Mouse (Mus musculus): ENCODE results near the gene Slc36a2. TPM values are rescaled to one million over a fixed set of nuclear protein-coding genes. Genes with fewer than 3 reads are reported as not detected.

Gene Slc36a2
- polyA plus RNA-seq, 1 experiment from 2014 or later = 0.10 TPM

GRCm38 (mm10) chr11:55151608-55152007 lies 33.3 kb downstream of the Slc36a2 start, which contains the start of gene Slc36a3:
Gene Slc36a3 (minus strand): TSS chr11:55151708.
- 81% methylated on average over 3 of the region's 3 CpGs for WGBS
- no peaks in the 10 kb centered on the region for H3K27me3 ChIP-seq (ENCODE audit: control insufficient read depth, insufficient read depth, low read length)
- no peak within 1 kb of the TSS for H3K4me2 ChIP-seq (replicated peaks; ENCODE audit: low read depth)
- no peak within 1 kb of the TSS for H3K4me3 ChIP-seq (ENCODE audit: low read depth, low read length)
- no peaks in the 10 kb centered on the region for H3K4me1 ChIP-seq (replicated peaks; ENCODE audit: control insufficient read depth, insufficient read depth)
- ATAC-seq (ENCODE audit: low FRiP score, low TSS enrichment) (no peak), DNase-seq (ENCODE audit: low spot score) (no peak)
- no peaks in the 10 kb centered on the region for H3K9me3 ChIP-seq (ENCODE audit: control insufficient read depth, low read length)
- no peak within 1 kb of the TSS for H3K27ac ChIP-seq (replicated peaks)
- no peaks in the 10 kb centered on the region for H3K36me3 ChIP-seq (ENCODE audit: control insufficient read depth, insufficient read depth, low read length)
- no peak for TF ChIP-seq EP300 (optimal IDR thresholded peaks at IDR 0.05)
- no peak for TF ChIP-seq CTCF (IDR thresholded peaks at IDR 0.05; ENCODE audit: low read depth)
- H3K9ac ChIP-seq (ENCODE audit: low read length) = no peak within 1 kb of the TSS

- ATAC-seq (ENCODE audit: low FRiP score, low TSS enrichment) (no peak), DNase-seq (ENCODE audit: low spot score) (no peak)
- H3K9me3 ChIP-seq (ENCODE audit: control insufficient read depth, low read length) = no peaks in the 10 kb centered on the region
- H3K36me3 ChIP-seq (ENCODE audit: control insufficient read depth, insufficient read depth, low read length) = no peaks in the 10 kb centered on the region
- H3K4me3 ChIP-seq (ENCODE audit: low read depth, low read length) = no peak overlapping the region
- no peaks in the 10 kb centered on the region for H3K27me3 ChIP-seq (ENCODE audit: control insufficient read depth, insufficient read depth, low read length)
- no peak overlapping the region for H3K9ac ChIP-seq (ENCODE audit: low read length)
- WGBS = 75% methylated on average over 4 of the region's 4 CpGs
- TF ChIP-seq CTCF (IDR thresholded peaks at IDR 0.05; ENCODE audit: low read depth) (no peak), EP300 (optimal IDR thresholded peaks at IDR 0.05) (no peak)
- H3K4me2 ChIP-seq (replicated peaks; ENCODE audit: low read depth) = no peak overlapping the region
- no peaks in the 10 kb centered on the region for H3K4me1 ChIP-seq (replicated peaks; ENCODE audit: control insufficient read depth, insufficient read depth)
- no peak overlapping the region for H3K27ac ChIP-seq (replicated peaks)
These were observed 36.4 kb downstream of the Slc36a2 start for GRCm38 (mm10) chr11:55148461-55148860.

GRCm38 (mm10) chr11:55147423-55147822 lies 37.5 kb downstream of the Slc36a2 start:
- H3K4me1 ChIP-seq (replicated peaks; ENCODE audit: control insufficient read depth, insufficient read depth) = no peaks in the 10 kb centered on the region
- no peak overlapping the region for H3K4me2 ChIP-seq (replicated peaks; ENCODE audit: low read depth)
- 50% methylated on average over 6 of the region's 6 CpGs for WGBS
- no peaks in the 10 kb centered on the region for H3K9me3 ChIP-seq (ENCODE audit: control insufficient read depth, low read length)
- no peak overlapping the region for H3K4me3 ChIP-seq (ENCODE audit: low read depth, low read length)
- no peak for TF ChIP-seq EP300 (optimal IDR thresholded peaks at IDR 0.05)
- TF ChIP-seq CTCF (IDR thresholded peaks at IDR 0.05; ENCODE audit: low read depth) = no peak
- H3K27me3 ChIP-seq (ENCODE audit: control insufficient read depth, insufficient read depth, low read length) = no peaks in the 10 kb centered on the region
- DNase-seq (ENCODE audit: low spot score) (no peak), ATAC-seq (ENCODE audit: low FRiP score, low TSS enrichment) (no peak)
- no peak overlapping the region for H3K9ac ChIP-seq (ENCODE audit: low read length)
- H3K36me3 ChIP-seq (ENCODE audit: control insufficient read depth, insufficient read depth, low read length) = no peaks in the 10 kb centered on the region
- H3K27ac ChIP-seq (replicated peaks) = no peak overlapping the region

- 81% methylated on average over 1 of the region's 1 CpGs for WGBS
- Histone ChIP-seq H3K27me3 (ENCODE audit: control insufficient read depth, insufficient read depth, low read length) (no peaks in the 10 kb centered on the region), H3K4me3 (ENCODE audit: low read depth, low read length) (no peak overlapping the region), H3K9ac (ENCODE audit: low read length) (no peak overlapping the region), H3K36me3 (ENCODE audit: control insufficient read depth, insufficient read depth, low read length) (no peaks in the 10 kb centered on the region), H3K4me1 (replicated peaks; ENCODE audit: control insufficient read depth, insufficient read depth) (no peaks in the 10 kb centered on the region), H3K4me2 (replicated peaks; ENCODE audit: low read depth) (no peak overlapping the region), H3K9me3 (ENCODE audit: control insufficient read depth, low read length) (no peaks in the 10 kb centered on the region), H3K27ac (replicated peaks) (no peak overlapping the region)
- TF ChIP-seq CTCF (IDR thresholded peaks at IDR 0.05; ENCODE audit: low read depth) (no peak), EP300 (optimal IDR thresholded peaks at IDR 0.05) (no peak)
- ATAC-seq (ENCODE audit: low FRiP score, low TSS enrichment) (no peak), DNase-seq (ENCODE audit: low spot score) (no peak)
These were observed 38.0 kb downstream of the Slc36a2 start for GRCm38 (mm10) chr11:55146855-55147254.

GRCm38 (mm10) chr11:55144011-55144410 lies 40.9 kb downstream of the Slc36a2 start:
- H3K36me3 ChIP-seq (ENCODE audit: control insufficient read depth, insufficient read depth, low read length) = no peaks in the 10 kb centered on the region
- no peak overlapping the region for H3K9ac ChIP-seq (ENCODE audit: low read length)
- no peak overlapping the region for H3K4me3 ChIP-seq (ENCODE audit: low read depth, low read length)
- no peak for TF ChIP-seq EP300 (optimal IDR thresholded peaks at IDR 0.05)
- no peak for TF ChIP-seq CTCF (IDR thresholded peaks at IDR 0.05; ENCODE audit: low read depth)
- no peak overlapping the region for H3K4me2 ChIP-seq (replicated peaks; ENCODE audit: low read depth)
- WGBS = 29% methylated on average over 5 of the region's 5 CpGs
- no peaks in the 10 kb centered on the region for H3K9me3 ChIP-seq (ENCODE audit: control insufficient read depth, low read length)
- no peaks in the 10 kb centered on the region for H3K4me1 ChIP-seq (replicated peaks; ENCODE audit: control insufficient read depth, insufficient read depth)
- ATAC-seq (ENCODE audit: low FRiP score, low TSS enrichment) (no peak), DNase-seq (ENCODE audit: low spot score) (no peak)
- H3K27me3 ChIP-seq (ENCODE audit: control insufficient read depth, insufficient read depth, low read length) = no peaks in the 10 kb centered on the region
- H3K27ac ChIP-seq (replicated peaks) = no peak overlapping the region

GRCm38 (mm10) chr11:55141502-55141901 lies 43.4 kb downstream of the Slc36a2 start:
- ATAC-seq (ENCODE audit: low FRiP score, low TSS enrichment) (no peak), DNase-seq (ENCODE audit: low spot score) (no peak)
- Histone ChIP-seq H3K9me3 (ENCODE audit: control insufficient read depth, low read length) (no peaks in the 10 kb centered on the region), H3K4me2 (replicated peaks; ENCODE audit: low read depth) (no peak overlapping the region), H3K4me1 (replicated peaks; ENCODE audit: control insufficient read depth, insufficient read depth) (no peaks in the 10 kb centered on the region), H3K9ac (ENCODE audit: low read length) (no peak overlapping the region), H3K27ac (replicated peaks) (no peak overlapping the region), H3K27me3 (ENCODE audit: control insufficient read depth, insufficient read depth, low read length) (no peaks in the 10 kb centered on the region), H3K36me3 (ENCODE audit: control insufficient read depth, insufficient read depth, low read length) (no peaks in the 10 kb centered on the region), H3K4me3 (ENCODE audit: low read depth, low read length) (no peak overlapping the region)
- 72% methylated on average over 4 of the region's 4 CpGs for WGBS
- TF ChIP-seq EP300 (optimal IDR thresholded peaks at IDR 0.05) (no peak), CTCF (IDR thresholded peaks at IDR 0.05; ENCODE audit: low read depth) (no peak)

All from stomach, postnatal 0 days (tissue).